Mouse (Mus musculus): ENCODE results near the gene B4galnt1. TPM values are rescaled to one million over a fixed set of nuclear protein-coding genes. Genes with fewer than 3 reads are reported as not detected.

The B4galnt1 gene
- polyA plus RNA-seq, 1 experiment: 284 TPM

DNA sequence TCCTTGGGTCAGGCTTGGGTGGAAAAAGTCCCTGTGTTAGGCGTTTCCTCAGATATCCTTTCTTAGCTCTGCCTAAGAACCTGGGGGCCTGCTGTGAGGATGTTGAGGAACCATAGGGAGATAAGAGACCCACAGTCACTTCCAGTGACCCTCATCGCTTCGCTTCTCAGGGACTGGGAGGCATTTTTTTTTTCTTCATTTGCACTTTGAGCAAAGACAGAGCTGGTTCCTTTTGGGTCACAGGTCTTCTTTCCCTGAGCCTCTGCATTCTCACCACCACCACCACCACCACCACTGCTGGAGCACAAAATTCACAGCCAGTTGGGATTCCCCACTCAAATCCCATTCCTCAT is 15.6 kb downstream of the B4galnt1 start:
- no peak for DNase-seq (ENCODE audit: low read depth in 1 of 2, low spot score in 2 of 2)
- 69% methylated on average over 3 of the region's 3 CpGs for whole genome bisulfite sequencing
- Histone ChIP-seq H3K4me3 (ENCODE audit: extremely low read depth, insufficient read depth, insufficient read length) (no peak overlapping the region), H3K27me3 (ENCODE audit: control insufficient read depth, insufficient read depth, low read length) (peaks cover 24% of the 10 kb centered on the region), H3K27ac (ENCODE audit: insufficient read depth, low read length) (no peak overlapping the region), H3K4me1 (ENCODE audit: control insufficient read depth, insufficient read depth, insufficient read length) (peaks cover 16% of the 10 kb centered on the region), H3K36me3 (ENCODE audit: control insufficient read depth, insufficient read depth, low read length) (no peaks in the 10 kb centered on the region)
- TF ChIP-seq CTCF (IDR thresholded peaks at IDR 0.05; ENCODE audit: extremely low read depth, insufficient read depth, insufficient read length, insufficient replicate concordance) (no peak), POLR2A (IDR thresholded peaks at IDR 0.05; ENCODE audit: low read depth, low read length) (no peak)

GRCm38 (mm10) chr10:127181566-127181965 is 16.5 kb downstream of the B4galnt1 start:
- DNase-seq (ENCODE audit: low read depth in 1 of 2, low spot score in 2 of 2): no peak
- Histone ChIP-seq H3K4me3 (ENCODE audit: extremely low read depth, insufficient read depth, insufficient read length) (no peak overlapping the region), H3K36me3 (ENCODE audit: control insufficient read depth, insufficient read depth, low read length) (no peaks in the 10 kb centered on the region), H3K4me1 (ENCODE audit: control insufficient read depth, insufficient read depth, insufficient read length) (peaks cover 16% of the 10 kb centered on the region), H3K27me3 (ENCODE audit: control insufficient read depth, insufficient read depth, low read length) (peaks cover 26% of the 10 kb centered on the region), H3K27ac (ENCODE audit: insufficient read depth, low read length) (no peak overlapping the region)
- no peak for TF ChIP-seq POLR2A (IDR thresholded peaks at IDR 0.05; ENCODE audit: low read depth, low read length)
- TF ChIP-seq CTCF (IDR thresholded peaks at IDR 0.05; ENCODE audit: extremely low read depth, insufficient read depth, insufficient read length, insufficient replicate concordance): no peak
- WGBS: 83% methylated on average over 6 of the region's 6 CpGs

DNA sequence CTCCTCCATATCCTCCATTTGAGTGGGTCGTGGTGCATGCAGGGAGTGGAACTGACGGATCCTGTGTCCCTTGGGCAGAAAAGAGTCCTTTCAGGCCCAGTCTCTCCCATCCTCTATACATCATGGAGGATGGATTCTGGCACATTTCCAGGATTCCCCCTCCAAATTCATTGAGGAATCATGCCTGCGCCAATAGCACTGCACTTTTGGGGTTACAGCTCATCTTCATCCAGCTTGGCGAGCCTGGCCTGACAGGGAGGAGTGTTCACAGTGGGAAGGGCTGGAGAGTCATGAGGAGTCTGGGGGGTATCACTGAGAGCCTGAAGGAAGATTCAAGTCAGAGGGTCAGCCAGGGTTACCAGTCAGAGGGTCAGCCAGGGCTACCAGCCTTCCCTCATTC is 17.6 kb downstream of the B4galnt1 start:
- peaks cover 12% of the 10 kb centered on the region for H3K4me1 ChIP-seq (ENCODE audit: control insufficient read depth, insufficient read depth, insufficient read length)
- WGBS: 89% methylated on average over 4 of the region's 4 CpGs
- H3K4me3 ChIP-seq (ENCODE audit: extremely low read depth, insufficient read depth, insufficient read length): no peak overlapping the region
- no peak overlapping the region for H3K27ac ChIP-seq (ENCODE audit: insufficient read depth, low read length)
- no peak for DNase-seq (ENCODE audit: low read depth in 1 of 2, low spot score in 2 of 2)
- TF ChIP-seq POLR2A (IDR thresholded peaks at IDR 0.05; ENCODE audit: low read depth, low read length) (no peak), CTCF (IDR thresholded peaks at IDR 0.05; ENCODE audit: extremely low read depth, insufficient read depth, insufficient read length, insufficient replicate concordance) (no peak)
- H3K36me3 ChIP-seq (ENCODE audit: control insufficient read depth, insufficient read depth, low read length): no peaks in the 10 kb centered on the region
- peaks cover 25% of the 10 kb centered on the region for H3K27me3 ChIP-seq (ENCODE audit: control insufficient read depth, insufficient read depth, low read length)

GRCm38 (mm10) chr10:127183759-127184158 is 18.7 kb downstream of the B4galnt1 start:
- TF ChIP-seq CTCF (IDR thresholded peaks at IDR 0.05; ENCODE audit: extremely low read depth, insufficient read depth, insufficient read length, insufficient replicate concordance) (no peak), POLR2A (IDR thresholded peaks at IDR 0.05; ENCODE audit: low read depth, low read length) (no peak)
- Histone ChIP-seq H3K4me1 (ENCODE audit: control insufficient read depth, insufficient read depth, insufficient read length) (peaks cover 9% of the 10 kb centered on the region), H3K27me3 (ENCODE audit: control insufficient read depth, insufficient read depth, low read length) (peaks cover 24% of the 10 kb centered on the region), H3K4me3 (ENCODE audit: extremely low read depth, insufficient read depth, insufficient read length) (no peak overlapping the region), H3K27ac (ENCODE audit: insufficient read depth, low read length) (no peak overlapping the region), H3K36me3 (ENCODE audit: control insufficient read depth, insufficient read depth, low read length) (no peaks in the 10 kb centered on the region)
- no peak for DNase-seq (ENCODE audit: low read depth in 1 of 2, low spot score in 2 of 2)
- 29% methylated on average over 20 of the region's 20 CpGs for WGBS

GRCm38 (mm10) chr10:127185101-127185500 is 20.1 kb downstream of the B4galnt1 start:
- H3K4me1 ChIP-seq (ENCODE audit: control insufficient read depth, insufficient read depth, insufficient read length): peaks cover 15% of the 10 kb centered on the region
- peaks cover 26% of the 10 kb centered on the region for H3K27me3 ChIP-seq (ENCODE audit: control insufficient read depth, insufficient read depth, low read length)
- no peaks in the 10 kb centered on the region for H3K36me3 ChIP-seq (ENCODE audit: control insufficient read depth, insufficient read depth, low read length)
- no peak for TF ChIP-seq CTCF (IDR thresholded peaks at IDR 0.05; ENCODE audit: extremely low read depth, insufficient read depth, insufficient read length, insufficient replicate concordance)
- no peak for TF ChIP-seq POLR2A (IDR thresholded peaks at IDR 0.05; ENCODE audit: low read depth, low read length)
- no peak overlapping the region for H3K27ac ChIP-seq (ENCODE audit: insufficient read depth, low read length)
- DNase-seq (ENCODE audit: low read depth in 1 of 2, low spot score in 2 of 2): no peak
- H3K4me3 ChIP-seq (ENCODE audit: extremely low read depth, insufficient read depth, insufficient read length): no peak overlapping the region
- 76% methylated on average over 9 of the region's 9 CpGs for WGBS

DNA sequence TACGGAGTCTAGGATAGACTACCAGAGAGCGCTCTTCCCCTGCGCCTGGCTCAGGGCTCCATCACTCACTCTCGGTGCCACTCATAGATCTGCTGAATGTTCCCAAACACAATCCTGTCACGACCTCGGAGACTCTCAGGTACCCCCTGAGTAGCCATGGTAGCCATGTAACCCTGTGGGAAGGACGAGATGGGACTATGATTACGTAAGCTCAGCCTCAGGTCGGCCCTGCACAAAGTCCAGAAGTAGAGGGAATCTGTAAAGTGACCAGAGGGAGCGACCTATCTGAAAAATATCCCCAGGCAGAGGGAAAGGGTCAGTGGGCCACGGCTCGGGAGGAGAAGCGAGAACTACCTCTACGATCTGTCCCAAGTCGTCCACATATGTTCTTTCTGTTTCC is 20.5 kb downstream of the B4galnt1 start:
- Histone ChIP-seq H3K4me1 (ENCODE audit: control insufficient read depth, insufficient read depth, insufficient read length) (peaks cover 14% of the 10 kb centered on the region), H3K36me3 (ENCODE audit: control insufficient read depth, insufficient read depth, low read length) (no peaks in the 10 kb centered on the region), H3K27me3 (ENCODE audit: control insufficient read depth, insufficient read depth, low read length) (peaks cover 26% of the 10 kb centered on the region), H3K4me3 (ENCODE audit: extremely low read depth, insufficient read depth, insufficient read length) (no peak overlapping the region), H3K27ac (ENCODE audit: insufficient read depth, low read length) (no peak overlapping the region)
- TF ChIP-seq POLR2A (IDR thresholded peaks at IDR 0.05; ENCODE audit: low read depth, low read length): no peak
- no peak for TF ChIP-seq CTCF (IDR thresholded peaks at IDR 0.05; ENCODE audit: extremely low read depth, insufficient read depth, insufficient read length, insufficient replicate concordance)
- DNase-seq (ENCODE audit: low read depth in 1 of 2, low spot score in 2 of 2): no peak
- WGBS: 88% methylated on average over 15 of the region's 15 CpGs

GRCm38 (mm10) chr10:127186451-127186850 is 21.4 kb downstream of the B4galnt1 start:
- WGBS: 91% methylated on average over 1 of the region's 1 CpGs
- TF ChIP-seq CTCF (IDR thresholded peaks at IDR 0.05; ENCODE audit: extremely low read depth, insufficient read depth, insufficient read length, insufficient replicate concordance): no peak
- TF ChIP-seq POLR2A (IDR thresholded peaks at IDR 0.05; ENCODE audit: low read depth, low read length): no peak
- Histone ChIP-seq H3K27ac (ENCODE audit: insufficient read depth, low read length) (no peak overlapping the region), H3K4me1 (ENCODE audit: control insufficient read depth, insufficient read depth, insufficient read length) (peaks cover 14% of the 10 kb centered on the region), H3K4me3 (ENCODE audit: extremely low read depth, insufficient read depth, insufficient read length) (no peak overlapping the region), H3K36me3 (ENCODE audit: control insufficient read depth, insufficient read depth, low read length) (no peaks in the 10 kb centered on the region), H3K27me3 (ENCODE audit: control insufficient read depth, insufficient read depth, low read length) (peaks cover 26% of the 10 kb centered on the region)
- no peak for DNase-seq (ENCODE audit: low read depth in 1 of 2, low spot score in 2 of 2)

Data from spleen, adult 2 months (tissue).